Mouse (Mus musculus) kidney, adult 9 months (tissue): ENCODE results near the gene Pm20d2.

ENCODE experiments used
- DNase-seq: peaks from one replicate; pipeline ENCODE4 v3.0.0; 2022

Pm20d2 gene

DNA sequence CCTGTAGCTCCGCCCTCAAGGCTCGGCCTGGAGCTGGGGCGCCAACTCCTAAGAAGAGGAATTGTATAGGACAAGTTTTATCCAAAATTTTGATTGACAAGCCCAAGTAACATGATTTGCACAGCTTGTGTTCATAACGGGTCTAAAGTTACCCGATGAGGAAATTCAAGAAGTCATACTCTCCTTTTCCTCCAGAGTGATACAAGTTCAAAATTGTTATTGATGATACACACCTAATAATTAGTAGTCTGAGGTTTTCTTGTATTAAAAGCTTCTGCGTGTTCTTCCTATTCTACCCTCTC, at the start of gene Pm20d2:
Pm20d2 (minus strand) TSS at position 3 of the 302 bp plus-strand sequence.
- no peak for DNase-seq

DNA sequence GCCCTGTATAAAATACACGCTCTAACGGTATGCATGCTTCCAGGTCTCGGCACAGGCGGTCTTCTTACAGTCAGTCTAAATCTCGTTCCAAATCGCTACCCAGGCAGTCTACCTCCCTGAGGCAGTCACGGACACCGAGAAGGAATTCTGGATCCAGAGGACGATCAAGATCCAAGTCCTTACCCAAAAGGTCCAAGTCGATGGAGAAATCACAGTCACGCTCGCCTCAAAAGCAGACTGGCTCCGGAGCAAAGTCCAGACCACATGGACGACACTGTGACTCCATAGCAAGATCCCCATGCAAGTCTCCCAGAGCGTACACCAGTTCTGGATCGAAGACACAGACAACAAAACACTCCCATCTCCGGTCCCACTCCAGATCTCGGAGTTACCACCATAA, 41.3 kb upstream of the Pm20d2 start:
- peak; percentile 28 for DNase-seq

DNA sequence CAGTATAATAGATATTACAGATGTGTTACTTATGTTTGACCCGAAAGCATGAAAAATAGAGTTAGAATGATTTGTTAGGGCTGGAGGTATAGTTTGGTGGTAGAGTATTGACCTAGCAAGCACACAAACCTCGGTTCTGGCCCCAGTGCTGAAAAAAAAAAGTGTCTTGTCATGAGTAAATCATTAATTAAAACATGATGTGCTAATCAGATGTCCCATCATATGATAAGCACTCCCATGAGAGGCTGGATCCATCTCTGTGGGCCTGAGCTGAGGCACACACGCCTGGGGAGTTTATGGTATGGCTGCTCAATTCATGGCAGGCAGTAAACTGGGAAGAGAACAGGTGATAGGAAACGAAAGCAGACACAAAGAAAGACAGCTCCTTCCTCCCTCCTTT, 40.1 kb upstream of the Pm20d2 start:
- no peak for DNase-seq

DNA sequence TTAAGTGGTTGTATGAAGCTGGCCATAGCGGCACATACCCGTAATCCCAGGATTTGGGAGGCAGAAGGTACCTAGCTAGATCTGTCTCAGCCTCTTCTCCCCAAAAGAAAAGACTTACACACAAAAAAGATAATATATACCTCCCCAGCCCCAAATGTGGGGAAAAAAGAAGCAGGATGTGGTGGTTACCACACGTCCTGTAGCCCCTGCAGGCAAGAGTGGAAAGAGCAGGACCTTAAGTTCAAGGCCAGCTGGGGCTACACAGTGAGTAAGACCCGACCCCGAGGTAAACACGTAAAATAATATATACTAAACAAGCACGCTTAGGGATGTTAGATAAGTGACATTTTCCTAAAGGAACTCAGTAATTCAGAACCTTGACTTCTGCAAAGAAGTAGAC, 37.6 kb upstream of the Pm20d2 start:
- no peak for DNase-seq

DNA sequence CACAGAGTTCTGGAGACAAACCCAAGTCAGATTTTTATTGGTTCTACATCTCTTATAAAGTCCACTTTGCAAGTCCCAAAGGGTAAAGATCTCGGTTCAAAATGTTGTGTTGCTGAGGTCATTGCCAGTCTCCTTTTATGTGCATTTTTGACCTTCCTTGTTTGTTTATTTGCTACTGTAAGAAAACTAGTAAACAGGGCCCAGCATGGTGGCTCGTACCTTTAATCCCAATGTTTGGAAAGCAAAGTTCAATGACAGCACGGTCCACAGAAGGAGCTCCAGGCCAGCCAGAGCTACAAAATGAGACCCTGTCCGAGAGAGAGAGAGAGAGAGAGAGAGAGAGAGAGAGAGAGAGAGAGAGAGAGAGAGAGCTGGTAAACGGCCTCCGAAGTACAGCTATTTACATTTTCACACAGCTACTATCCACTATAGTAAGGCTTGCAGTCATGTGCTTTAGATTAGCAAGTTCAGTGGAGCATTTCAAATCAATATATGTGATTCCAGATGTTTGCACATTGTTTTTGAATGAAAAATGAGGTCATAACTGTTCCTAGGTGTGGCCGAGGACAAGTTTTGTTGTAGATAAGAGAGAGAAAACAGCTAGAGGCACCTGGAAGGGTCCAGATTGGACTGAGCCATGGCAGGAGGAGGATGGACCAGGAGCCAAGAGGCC, 34.6 kb upstream of the Pm20d2 start:
- DNase-seq = no peak

DNA sequence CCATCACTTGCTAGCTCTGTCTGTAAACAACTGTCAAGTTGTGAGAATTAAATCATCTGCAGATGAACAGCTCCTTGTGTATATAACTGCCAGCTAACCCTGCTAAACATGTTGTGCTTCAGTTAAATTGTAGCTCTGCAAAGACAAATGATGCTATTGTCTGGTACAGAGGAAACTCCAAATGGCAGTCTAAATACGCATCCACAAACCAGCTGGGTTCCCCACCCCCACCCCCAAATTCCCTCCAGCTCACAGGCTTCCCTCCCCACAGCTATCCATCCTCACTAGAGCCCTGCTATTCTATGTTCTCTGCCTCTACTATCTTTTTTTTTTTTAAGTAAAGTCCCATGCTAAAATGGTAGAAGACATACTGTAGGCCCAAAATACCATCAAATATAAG, 32.3 kb upstream of the Pm20d2 start:
- no peak for DNase-seq

DNA sequence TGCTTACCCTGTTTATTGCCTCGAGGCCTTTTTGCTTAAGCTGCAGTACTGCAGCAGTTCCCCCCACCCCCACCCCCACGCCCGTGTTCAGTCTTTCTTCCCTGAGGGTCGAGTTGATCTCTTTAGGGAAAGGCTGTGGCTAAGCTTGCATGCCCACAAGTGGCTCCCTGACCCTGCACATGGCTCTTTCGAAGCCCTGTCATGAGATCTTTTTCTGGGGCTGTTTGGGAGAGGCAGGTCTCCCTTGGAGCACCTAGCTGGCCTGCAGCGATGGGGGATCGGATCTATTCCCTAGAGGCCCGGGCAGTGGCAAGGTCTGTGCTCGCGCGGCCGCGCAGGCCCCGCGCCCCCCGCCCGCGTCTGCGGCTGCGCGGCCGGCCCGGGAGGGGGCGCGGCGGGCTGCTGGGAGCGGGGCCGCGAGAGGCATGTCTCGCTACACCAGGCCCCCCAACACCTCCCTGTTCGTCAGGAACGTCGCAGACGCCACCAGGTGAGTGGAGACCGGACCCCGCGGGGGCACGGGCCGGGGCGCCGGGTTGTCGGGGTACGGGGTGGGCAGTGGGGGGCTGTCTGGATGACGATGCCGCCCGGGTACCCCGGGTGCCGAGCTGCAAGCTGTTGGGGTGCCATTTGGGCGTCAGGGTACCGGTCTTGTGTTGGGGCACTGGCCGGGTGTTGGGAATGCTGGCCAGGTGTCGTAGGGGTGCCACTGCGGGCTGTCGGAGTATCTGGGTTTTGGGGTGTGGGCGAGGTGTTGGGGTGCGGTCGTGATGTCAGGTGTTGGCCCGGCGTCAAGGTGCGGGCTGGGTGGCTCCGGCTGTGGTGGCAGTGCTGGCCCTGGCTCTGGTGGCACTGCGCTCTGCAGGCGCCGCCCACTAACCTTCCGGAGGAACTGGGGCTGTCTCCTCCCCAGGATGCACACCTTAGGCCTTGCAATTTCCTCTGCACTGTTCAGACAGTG, 19.6 kb upstream of the Pm20d2 start, which contains the start of gene Srsf12:
Srsf12 (plus strand) TSS at position 111 of the 961 bp plus-strand sequence.
- no peak for DNase-seq

DNA sequence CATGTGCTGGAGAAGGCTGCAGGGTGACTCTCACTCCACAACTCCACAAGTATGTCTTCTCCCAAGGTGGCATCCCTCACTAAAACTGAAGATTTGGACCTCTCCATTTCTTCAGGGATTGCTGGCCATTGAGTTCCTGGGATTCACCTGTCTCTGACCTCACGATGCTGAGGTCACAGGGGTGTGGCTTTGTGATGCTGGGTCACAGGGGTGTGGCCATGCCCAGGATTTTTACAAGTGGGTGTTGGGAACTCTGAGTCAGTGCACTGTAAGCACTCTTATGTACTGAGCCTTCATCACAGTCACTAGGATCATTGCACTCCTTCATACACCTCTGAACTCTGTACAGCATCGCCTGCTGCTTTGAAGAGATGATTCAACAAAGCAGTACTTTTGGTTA, 18.0 kb upstream of the Pm20d2 start:
- DNase-seq = no peak

DNA sequence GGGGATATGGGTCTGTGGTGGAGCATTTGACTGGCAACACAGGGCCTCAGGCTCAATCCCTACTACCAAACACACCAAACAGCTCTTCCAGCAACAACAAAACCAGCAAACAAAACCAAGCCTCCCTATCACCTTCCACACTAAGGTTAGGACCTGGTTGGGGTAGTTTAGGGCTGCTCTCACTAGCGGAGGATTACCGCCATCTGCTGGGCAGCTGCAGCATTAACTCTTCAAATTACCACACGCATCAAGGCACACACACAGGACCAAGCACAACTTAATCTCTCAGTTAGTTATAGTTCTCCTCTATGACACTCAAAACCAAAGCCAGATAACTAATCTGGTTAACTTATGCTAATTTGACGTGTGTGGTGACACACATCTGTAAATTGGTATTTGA, 15.1 kb upstream of the Pm20d2 start:
- DNase-seq = peak; percentile 65

DNA sequence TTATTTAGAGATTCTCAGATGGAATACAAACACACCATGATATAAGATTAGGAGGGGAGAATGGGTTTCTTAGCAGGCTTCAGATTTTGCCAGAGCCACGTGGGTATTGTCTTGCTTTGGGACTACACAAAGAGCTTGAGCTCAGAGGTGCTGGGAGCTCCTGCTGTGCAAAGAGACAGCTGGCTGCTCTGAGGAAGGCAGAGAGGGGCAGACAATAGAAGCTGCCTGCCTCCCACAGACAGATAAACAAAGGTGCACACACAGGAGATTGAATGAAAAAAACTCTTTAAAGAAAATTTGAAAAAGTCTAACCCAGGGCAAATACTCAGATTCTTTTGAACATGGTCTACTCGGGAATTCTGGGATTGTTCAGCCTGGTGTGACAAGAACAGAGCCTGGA, 8.6 kb upstream of the Pm20d2 start:
- no peak for DNase-seq

DNA sequence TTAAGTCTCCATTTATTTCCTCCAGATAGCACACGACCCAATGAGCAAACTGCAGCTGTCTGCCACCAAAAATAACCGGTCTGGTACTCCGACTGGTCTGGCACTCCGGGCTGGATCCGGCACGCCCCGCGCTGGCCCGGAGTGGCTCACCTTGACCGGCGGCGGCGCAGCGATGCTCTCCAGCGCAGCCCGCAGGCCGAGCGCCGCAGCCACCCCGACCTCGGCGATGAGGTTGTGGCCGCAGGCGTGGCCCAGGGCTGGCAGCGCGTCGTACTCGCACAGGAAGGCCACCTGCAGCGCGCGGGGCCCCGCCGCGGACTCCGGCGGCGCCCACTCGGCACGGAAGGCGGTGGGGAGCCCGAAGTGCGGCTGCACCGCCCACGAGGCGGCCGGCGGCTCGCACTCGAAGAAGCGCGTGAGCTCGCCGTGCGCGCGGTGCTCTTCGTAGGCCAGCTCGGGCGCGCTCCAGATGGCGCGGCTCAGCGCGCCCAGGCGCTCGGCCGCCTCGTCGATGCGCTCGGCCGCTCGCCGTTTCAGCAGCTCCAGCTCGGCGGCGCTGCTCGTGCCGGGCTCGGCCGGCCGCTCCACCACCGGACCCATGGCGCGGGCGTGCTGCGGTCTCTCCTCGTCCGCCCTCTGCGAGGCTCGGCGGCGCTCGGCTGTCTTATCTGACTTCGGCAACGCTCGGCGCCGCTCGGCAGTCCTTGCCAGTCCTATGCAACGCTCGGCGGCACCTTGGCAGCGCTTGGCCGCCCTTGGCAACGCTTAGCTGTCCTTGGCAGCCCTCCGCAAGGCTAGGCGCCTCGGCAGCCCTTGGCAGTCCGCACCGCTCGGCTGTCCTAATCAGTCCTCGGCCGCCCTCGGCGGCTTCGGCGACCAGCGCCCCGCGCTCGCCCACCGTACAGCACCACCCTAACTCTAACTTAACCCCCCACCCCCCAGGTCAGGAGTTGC, 479 bp downstream of the Pm20d2 start:
- DNase-seq = peak; percentile 96

DNA sequence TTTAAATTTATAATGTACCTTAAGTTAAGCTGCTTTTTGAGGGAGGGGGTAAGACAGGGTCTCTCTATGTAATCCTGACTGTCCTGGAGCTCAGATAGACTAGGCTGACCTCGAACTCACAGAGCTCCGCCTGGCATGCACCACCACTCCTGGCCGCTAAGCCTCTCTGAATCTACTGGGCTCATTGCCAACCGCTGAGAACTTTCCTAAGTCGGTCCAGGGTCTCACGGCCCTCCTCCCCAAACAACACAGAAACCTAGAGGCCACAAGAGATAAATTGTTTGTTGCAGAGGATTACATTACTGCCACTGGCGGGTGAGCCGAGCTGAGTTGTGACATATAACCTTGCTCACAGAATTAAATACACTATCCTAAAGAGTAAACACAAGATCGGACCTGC, 1.4 kb downstream of the Pm20d2 start:
- peak; percentile 61 for DNase-seq

DNA sequence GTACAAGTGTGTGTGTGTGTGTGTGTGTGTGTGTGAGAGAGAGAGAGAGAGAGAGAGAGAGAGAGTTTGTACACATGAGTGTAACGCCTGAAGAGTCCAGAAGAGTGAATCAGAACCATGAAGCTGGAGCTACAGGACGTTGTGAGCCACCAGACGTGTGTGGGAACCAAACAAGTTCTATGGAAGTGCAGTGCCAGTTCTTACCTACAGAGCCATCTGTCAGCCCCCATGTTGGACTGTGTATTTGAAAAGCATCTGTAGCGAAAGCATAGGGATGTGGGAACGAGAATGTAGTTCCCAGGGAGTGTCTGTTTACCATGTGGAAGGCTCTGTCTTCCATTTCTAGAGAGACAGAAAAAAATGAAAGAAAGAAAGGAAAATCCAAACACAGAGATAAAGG, 6.1 kb downstream of the Pm20d2 start:
- no peak for DNase-seq

DNA sequence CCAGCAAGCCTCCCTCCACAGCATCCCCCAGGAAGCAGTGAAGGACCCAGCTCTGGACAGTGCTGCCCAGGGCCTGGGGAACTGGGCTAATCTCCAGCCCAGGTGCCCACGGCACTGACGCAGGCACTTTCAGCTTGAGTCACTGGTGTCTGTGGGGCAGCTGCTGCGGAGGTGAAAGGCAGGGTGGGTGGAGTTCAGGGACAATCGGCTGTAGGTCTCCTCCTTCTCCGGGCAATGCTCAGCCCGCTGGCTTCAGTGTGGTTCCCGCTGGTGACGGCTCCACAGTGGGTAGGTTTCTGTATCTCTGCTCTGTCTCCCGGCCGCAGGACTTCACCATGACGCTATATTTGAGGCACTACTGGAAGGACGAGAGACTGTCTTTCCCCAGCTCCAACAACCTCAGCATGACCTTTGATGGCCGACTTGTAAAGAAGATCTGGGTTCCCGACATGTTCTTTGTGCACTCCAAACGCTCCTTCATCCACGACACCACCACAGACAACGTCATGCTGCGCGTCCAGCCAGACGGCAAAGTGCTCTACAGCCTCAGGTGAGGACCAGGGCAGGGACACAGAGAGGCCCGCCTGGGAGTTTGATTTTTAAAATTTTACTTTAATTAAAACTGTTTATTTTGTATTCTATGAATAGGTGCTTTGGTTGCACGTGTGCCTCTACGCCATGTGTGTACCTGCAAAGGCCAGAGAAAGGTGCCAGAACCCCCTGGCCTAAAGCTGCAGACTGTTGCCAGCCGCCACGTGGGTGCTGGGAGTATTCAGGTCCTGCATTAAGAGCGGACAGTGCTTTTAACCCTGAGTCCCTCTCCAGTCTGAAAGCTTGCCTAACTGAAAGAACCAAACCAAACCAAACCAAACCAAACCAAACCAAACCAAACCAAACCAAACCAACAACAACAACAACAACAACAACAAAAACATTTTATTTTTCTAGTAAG, 37.2 kb downstream of the Pm20d2 start:
- no peak for DNase-seq

DNA sequence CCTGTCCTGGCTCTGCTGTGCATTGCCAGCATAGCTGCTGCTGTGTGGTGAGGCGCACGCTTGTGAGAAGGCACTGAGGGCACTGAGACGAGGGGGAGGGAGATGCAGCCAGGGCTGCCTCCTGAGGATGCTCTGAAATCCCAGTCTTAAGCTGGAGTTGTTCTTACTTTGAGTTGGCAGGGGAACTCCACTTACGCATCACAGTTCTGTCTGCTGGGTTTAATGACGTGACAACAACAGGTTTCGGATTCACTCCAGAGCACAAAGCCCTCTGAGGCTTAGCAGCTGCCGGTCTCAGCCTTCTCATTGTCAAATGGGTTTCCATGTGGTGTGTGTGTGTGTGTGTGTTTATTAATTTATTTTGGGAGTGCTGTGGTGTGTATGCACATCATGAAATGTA, 40.4 kb downstream of the Pm20d2 start:
- DNase-seq = no peak

DNA sequence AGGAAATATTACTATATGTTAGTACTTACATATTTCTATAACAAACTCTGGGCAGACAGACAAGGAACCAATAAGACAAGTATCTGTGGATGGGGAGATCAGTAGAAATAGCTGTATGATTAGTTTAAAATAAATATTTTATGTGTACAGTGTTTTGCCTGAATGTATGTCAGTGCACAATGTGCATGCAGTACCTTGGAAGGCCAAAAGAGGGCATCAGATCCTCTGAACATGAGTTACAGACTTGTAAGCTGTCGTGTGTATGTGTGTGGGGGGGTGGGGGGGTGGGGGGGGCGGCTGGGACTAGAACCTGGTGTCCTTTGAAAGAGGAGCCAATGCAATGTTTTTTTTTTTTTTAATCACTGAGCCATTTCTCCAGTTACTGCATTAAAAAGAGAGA, 41.7 kb downstream of the Pm20d2 start:
- peak; percentile 59 for DNase-seq

DNA sequence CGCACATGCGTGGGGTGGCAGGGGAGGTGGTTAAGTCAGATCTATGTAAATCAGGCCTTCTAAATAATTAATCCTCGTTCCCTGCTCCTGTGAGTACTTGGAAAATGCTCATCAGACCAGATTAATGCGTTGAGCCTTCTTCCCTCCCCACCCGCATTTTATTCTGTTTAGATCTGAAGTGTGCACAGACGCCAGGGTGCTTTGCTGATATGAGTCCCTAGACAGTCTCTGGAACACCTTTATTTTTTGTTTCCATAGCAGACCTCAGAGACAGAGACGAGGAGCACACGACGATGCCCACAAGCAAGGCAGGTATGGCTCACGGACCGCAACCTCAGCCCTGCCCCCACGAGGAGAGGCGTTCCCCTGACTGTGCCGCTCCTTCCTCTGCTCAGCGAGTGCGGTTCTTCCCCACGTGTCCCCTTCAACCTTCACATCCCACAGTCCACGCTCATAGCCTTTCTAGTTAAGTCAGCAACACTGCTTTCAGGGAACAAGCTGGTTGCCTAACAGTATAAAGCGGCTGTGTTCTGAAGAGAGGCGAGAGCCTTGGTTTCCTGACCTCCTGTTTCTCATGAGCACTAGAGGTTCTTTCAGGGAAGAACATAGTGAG, 42.8 kb downstream of the Pm20d2 start:
- DNase-seq = no peak

DNA sequence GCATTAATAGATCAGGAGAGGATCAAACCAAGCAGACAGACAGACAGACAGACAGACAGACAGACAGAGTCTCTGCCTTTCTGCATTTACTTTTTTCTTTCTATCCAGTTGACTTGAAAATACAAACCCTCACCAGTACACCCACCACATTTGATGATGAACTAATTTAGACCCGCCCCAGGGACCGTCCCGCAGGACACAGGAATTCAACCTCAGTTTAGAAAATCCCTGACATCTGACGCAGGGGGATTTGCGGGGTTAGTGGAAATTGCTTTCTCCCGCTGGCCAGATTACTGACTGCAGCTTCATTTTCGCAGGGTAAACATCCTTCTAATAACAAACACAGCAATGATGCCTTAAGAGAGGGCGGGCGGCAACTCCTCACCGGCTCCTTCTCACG, 57.3 kb downstream of the Pm20d2 start, which contains the start of gene Gabrr1:
Gabrr1 (plus strand) TSS at position 301 of the 400 bp plus-strand sequence.
- DNase-seq = no peak

DNA sequence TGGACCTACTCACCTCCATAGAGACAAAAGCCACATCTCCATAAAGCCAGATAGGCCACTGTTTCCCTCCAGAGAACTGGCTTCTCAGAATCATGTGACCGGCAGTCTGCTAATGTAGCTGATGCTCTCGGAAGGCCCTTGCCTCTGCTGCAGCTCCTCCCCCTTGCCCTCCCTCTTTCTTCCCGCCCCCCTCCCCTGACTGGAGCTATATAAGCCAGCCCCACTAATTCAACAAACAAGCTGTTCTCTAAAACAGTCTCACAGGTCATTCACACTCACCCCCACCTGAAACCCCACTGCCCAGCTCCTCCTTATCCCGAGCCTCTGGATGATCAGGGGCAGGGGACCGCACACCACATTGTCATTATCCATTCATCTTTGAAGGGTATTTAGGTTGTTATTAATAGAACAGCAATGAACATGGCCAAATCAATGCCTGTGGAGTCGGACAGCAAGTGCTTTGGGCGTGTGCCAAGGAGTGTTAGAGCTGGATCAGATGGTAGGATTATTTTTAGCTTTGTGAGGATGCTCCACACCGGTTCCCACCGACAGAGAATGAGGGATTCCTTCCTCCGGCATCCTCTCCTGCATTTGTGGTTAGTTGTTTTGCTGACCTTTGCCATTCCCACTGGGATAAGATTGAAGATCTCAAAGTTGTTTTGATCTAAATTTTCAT, 64.0 kb downstream of the Pm20d2 start:
- DNase-seq = no peak

DNA sequence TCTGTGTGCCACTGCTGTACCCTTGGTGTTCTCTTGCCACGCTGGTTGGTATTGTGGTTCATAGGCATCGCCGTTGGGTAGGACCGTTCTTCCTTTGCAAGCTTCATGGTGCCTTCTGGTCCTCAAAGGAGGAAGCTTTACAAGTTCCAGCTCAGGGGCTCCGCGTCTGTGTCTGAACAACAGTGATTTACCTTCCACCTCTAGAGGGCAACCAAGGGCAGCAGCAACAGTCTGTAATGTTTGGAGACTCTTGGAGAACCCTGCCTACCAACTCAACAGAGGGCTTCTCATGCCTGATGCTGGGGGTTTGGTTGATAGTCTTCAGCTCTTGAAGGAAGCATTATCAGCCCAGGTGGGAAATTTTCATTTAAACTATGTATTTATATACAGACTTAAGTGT, 65.0 kb downstream of the Pm20d2 start:
- peak; percentile 49 for DNase-seq
